Mouse (Mus musculus): ENCODE results near the gene Taar1.

DNA sequence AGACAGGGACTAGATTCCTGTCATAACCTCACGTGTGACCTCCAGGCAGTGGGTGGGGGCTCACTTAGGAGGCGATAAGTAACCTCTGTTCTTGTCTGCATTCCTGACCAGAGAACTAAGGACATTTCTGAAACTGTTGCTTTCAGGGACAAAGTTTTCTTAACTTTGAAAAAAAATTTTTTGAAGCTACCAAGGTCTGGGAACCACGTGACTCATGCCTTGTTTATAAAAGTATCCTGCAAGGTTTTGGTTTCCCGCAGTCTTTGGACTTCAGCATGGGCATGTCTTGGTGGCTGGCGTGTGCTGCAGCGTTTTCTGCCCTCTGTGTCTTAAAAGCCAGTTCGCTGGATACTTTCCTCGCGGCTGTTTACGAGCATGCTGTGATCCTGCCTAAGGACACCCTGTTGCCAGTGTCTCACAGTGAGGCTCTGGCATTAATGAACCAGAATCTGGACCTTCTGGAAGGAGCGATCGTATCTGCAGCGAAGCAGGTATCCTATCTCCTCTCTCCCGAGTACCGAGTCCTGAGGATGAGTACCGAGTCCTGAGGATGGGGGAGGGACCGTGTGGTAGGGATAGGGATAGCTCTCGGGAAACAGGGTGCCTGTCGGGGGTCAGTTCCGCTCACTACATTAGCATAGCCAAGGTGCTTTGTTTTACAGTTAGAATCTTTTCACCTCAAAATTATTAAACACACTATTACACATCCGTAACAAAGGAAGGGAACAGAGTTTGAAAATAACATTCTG lies 25.4 kb upstream of the Taar1 start, which contains the start of gene Vnn1:
- TF ChIP-seq CTCF (IDR thresholded peaks at IDR 0.05; ENCODE audit: insufficient read depth, low read length), result no peak
- TF ChIP-seq POLR2A (IDR thresholded peaks at IDR 0.05; ENCODE audit: borderline replicate concordance, extremely low read depth, low read depth, low read length), result no peak

All from lung, adult 2 months (tissue).